Mouse (Mus musculus): ENCODE results near the gene Ubr4.
"Not testable (repeated sequence)": the region's sequence is repeated elsewhere in the genome, so short reads cannot be mapped to it uniquely, and the experiment has no call there.

Gene Ubr4

GRCm38 (mm10) chr4:139360761-139361548, 8.5 kb downstream of the Ubr4 start:
- no peak for DNase-seq

- no peak for DNase-seq
These were observed 14.9 kb downstream of the Ubr4 start for GRCm38 (mm10) chr4:139367336-139367735.

- no peak for DNase-seq
These were observed 15.6 kb downstream of the Ubr4 start for GRCm38 (mm10) chr4:139368038-139368437.

- no peak for DNase-seq
These were observed 20.7 kb downstream of the Ubr4 start for GRCm38 (mm10) chr4:139373130-139373529.

GRCm38 (mm10) chr4:139373531-139373930, 21.1 kb downstream of the Ubr4 start:
- DNase-seq: no peak

- no peak for DNase-seq
These were observed 27.3 kb downstream of the Ubr4 start for GRCm38 (mm10) chr4:139379719-139380118.

GRCm38 (mm10) chr4:139380207-139380748, 27.9 kb downstream of the Ubr4 start:
- DNase-seq: peak; percentile 99 to 100

GRCm38 (mm10) chr4:139380775-139381451, 28.5 kb downstream of the Ubr4 start:
- DNase-seq: peak in 1 of 2 experiments; percentile 48

GRCm38 (mm10) chr4:139381452-139381845, 29.0 kb downstream of the Ubr4 start:
- no peak for DNase-seq

GRCm38 (mm10) chr4:139382231-139382630, 29.8 kb downstream of the Ubr4 start:
- DNase-seq: no peak

GRCm38 (mm10) chr4:139385841-139386240, 33.4 kb downstream of the Ubr4 start:
- DNase-seq: not testable (repeated sequence)

GRCm38 (mm10) chr4:139386869-139387319, 34.5 kb downstream of the Ubr4 start:
- no peak for DNase-seq

GRCm38 (mm10) chr4:139389557-139389956, 37.1 kb downstream of the Ubr4 start:
- no peak for DNase-seq

GRCm38 (mm10) chr4:139395431-139395830, 43.0 kb downstream of the Ubr4 start:
- no peak for DNase-seq

GRCm38 (mm10) chr4:139400487-139400886, 48.1 kb downstream of the Ubr4 start:
- no peak for DNase-seq

- DNase-seq: no peak
These were observed 50.8 kb downstream of the Ubr4 start for GRCm38 (mm10) chr4:139403214-139403613.

GRCm38 (mm10) chr4:139411351-139411750, 58.9 kb downstream of the Ubr4 start:
- no peak for DNase-seq

- DNase-seq: no peak
These were observed 65.5 kb downstream of the Ubr4 start for GRCm38 (mm10) chr4:139417868-139418267.

- no peak for DNase-seq
These were observed 69.2 kb downstream of the Ubr4 start for GRCm38 (mm10) chr4:139421621-139422020.

- DNase-seq: no peak
These were observed 70.0 kb downstream of the Ubr4 start for GRCm38 (mm10) chr4:139422409-139422808.

- no peak for DNase-seq
These were observed 70.9 kb downstream of the Ubr4 start for GRCm38 (mm10) chr4:139423270-139423669.

- peak; percentile 8 to 13 for DNase-seq
These were observed 77.8 kb downstream of the Ubr4 start for GRCm38 (mm10) chr4:139430176-139430575.

GRCm38 (mm10) chr4:139430891-139431290, 78.5 kb downstream of the Ubr4 start:
- no peak for DNase-seq
